In the genomic region with DNA sequence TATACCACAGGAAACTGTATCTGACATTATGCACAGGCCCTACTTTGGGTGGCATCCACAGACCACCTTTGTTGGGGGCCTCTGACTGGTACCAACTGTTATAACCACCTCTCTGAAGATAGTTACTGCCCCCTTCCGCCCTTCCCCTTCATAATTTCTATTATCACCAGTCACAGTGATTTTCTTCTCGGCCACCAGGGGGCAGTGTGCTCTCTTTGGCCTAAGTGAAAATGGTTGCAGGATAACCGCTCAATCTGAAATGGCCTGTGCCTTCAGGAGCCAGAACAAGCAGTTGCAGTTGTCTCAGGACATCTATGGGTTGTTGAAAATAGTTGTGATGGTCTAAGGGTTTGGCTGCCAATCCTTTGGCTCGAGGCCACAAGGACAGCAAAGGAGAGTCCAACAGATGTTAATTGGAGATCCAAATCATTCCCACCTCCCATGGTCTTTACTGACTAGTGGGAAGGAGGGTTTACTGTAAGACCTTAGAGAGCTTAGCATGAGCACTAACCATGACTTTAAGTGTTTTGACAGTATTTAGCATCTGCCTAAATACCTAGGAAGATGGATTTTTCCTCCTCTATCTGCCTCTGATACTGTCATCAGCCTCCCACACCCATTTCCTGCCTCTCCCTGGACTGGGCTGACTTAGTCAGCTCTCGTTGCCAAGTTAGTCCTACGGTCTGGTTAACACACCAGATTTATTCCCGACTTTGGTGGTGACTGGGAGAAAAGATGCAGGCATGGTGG, we compare ENCODE assay signal across 8 mouse cellular contexts. TPM values are rescaled to one million over a fixed set of nuclear protein-coding genes. Genes with fewer than 3 reads are reported as not detected.
DNase-seq lines count a peak whose midpoint lies in the region; ATAC-seq and TF ChIP-seq lines count a peak whose summit lies in the region.

No protein-coding gene starts in this region.

- no peak overlapping the region for H3K9ac ChIP-seq in intestine, embryonic 14.5 days (ENCODE audit: low read length)
- no peak overlapping the region for H3K9ac ChIP-seq in intestine, embryonic 15.5 days
- no peak overlapping the region for H3K9ac ChIP-seq in kidney, postnatal 0 days (ENCODE audit: low read depth, low read length)
- no peak overlapping the region for H3K9ac ChIP-seq in midbrain, postnatal 0 days (replicated peaks; ENCODE audit: low read length, poor library complexity, severe bottlenecking)

- no peak for ATAC-seq in intestine, embryonic 14.5 days (replicated peaks; ENCODE audit: low FRiP score, low TSS enrichment, low read depth)
- no peak for ATAC-seq in intestine, embryonic 15.5 days
- ATAC-seq in kidney, postnatal 0 days (replicated peaks; ENCODE audit: low FRiP score, low read depth), result no peak
- no peak for ATAC-seq in midbrain, postnatal 0 days (ENCODE audit: low FRiP score)

- no peaks in the 10 kb centered on the region for H3K9me3 ChIP-seq in intestine, embryonic 14.5 days (ENCODE audit: control insufficient read depth, low read length)
- no peaks in the 10 kb centered on the region for H3K9me3 ChIP-seq in intestine, embryonic 15.5 days
- no peaks in the 10 kb centered on the region for H3K9me3 ChIP-seq in kidney, postnatal 0 days (replicated peaks; ENCODE audit: low read length)
- no peaks in the 10 kb centered on the region for H3K9me3 ChIP-seq in midbrain, postnatal 0 days (ENCODE audit: low read length)

- 21% methylated on average over 7 of the region's 7 CpGs for WGBS in intestine, embryonic 14.5 days
- WGBS in intestine, embryonic 15.5 days, result 22% methylated on average over 7 of the region's 7 CpGs
- WGBS in kidney, postnatal 0 days, result 11% methylated on average over 7 of the region's 7 CpGs
- WGBS in midbrain, postnatal 0 days, result 28% methylated on average over 7 of the region's 7 CpGs

- H3K36me3 ChIP-seq in intestine, embryonic 14.5 days (ENCODE audit: control insufficient read depth, insufficient read depth, low read length), result no peaks in the 10 kb centered on the region
- H3K36me3 ChIP-seq in intestine, embryonic 15.5 days, result no peaks in the 10 kb centered on the region
- H3K36me3 ChIP-seq in kidney, postnatal 0 days (ENCODE audit: insufficient read depth, low read length), result no peaks in the 10 kb centered on the region
- H3K36me3 ChIP-seq in midbrain, postnatal 0 days (ENCODE audit: insufficient read depth, low read length), result no peaks in the 10 kb centered on the region

- no peaks in the 10 kb centered on the region for H3K27me3 ChIP-seq in intestine, embryonic 14.5 days (replicated peaks; ENCODE audit: control insufficient read depth, insufficient read depth, low read length)
- H3K27me3 ChIP-seq in intestine, embryonic 15.5 days (replicated peaks), result no peaks in the 10 kb centered on the region
- no peaks in the 10 kb centered on the region for H3K27me3 ChIP-seq in kidney, postnatal 0 days (ENCODE audit: insufficient read depth, low read length)
- H3K27me3 ChIP-seq in midbrain, postnatal 0 days (ENCODE audit: insufficient read depth, low read length), result no peaks in the 10 kb centered on the region

- H3K4me2 ChIP-seq in intestine, embryonic 14.5 days (ENCODE audit: low read length), result no peak overlapping the region
- no peak overlapping the region for H3K4me2 ChIP-seq in intestine, embryonic 15.5 days (replicated peaks)
- no peak overlapping the region for H3K4me2 ChIP-seq in kidney, postnatal 0 days (ENCODE audit: low read length)
- no peak overlapping the region for H3K4me2 ChIP-seq in midbrain, postnatal 0 days (ENCODE audit: low read depth, low read length, poor library complexity, severe bottlenecking)

- TF ChIP-seq CTCF in cortical plate, adult 2 months (IDR thresholded peaks at IDR 0.05; ENCODE audit: extremely low read depth, insufficient read depth, low read length), result peak; percentile 81
- peak; percentile 98 for TF ChIP-seq CTCF in kidney, postnatal 0 days (IDR thresholded peaks at IDR 0.05; ENCODE audit: low read depth)
- peak; percentile 98 for TF ChIP-seq CTCF in midbrain, postnatal 0 days (IDR thresholded peaks at IDR 0.05)

- DNase-seq in intestine, embryonic 14.5 days (ENCODE audit: low spot score), result peak; percentile 70
- peak; percentile 74 to 76 for DNase-seq in B cell, adult 2 months
- DNase-seq in NIH3T3 (ENCODE audit: low read depth), result peak; percentile 76
- peak; percentile 91 for DNase-seq in kidney, postnatal 0 days (ENCODE audit: low spot score)
- DNase-seq in midbrain, postnatal 0 days (ENCODE audit: low spot score), result peak; percentile 74
- DNase-seq in layer of hippocampus, adult 8-10 months (ENCODE audit: low spot score in 2 of 2), result no peak

- H3K4me1 ChIP-seq in intestine, embryonic 14.5 days (replicated peaks; ENCODE audit: control insufficient read depth, insufficient read depth, low read length), result peaks cover 6% of the 10 kb centered on the region
- peaks cover 4% of the 10 kb centered on the region; the same call in 1 of the 2 replicates for H3K4me1 ChIP-seq in intestine, embryonic 15.5 days (replicated peaks)
- no peaks in the 10 kb centered on the region for H3K4me1 ChIP-seq in cortical plate, adult 2 months (ENCODE audit: control insufficient read depth, insufficient read depth, low read length)
- H3K4me1 ChIP-seq in kidney, postnatal 0 days (replicated peaks; ENCODE audit: insufficient read depth, low read length), result no peaks in the 10 kb centered on the region
- no peaks in the 10 kb centered on the region; the same call in 1 of the 2 replicates for H3K4me1 ChIP-seq in midbrain, postnatal 0 days (ENCODE audit: insufficient read depth, low read length)

- no peak for TF ChIP-seq POLR2A in cortical plate, adult 2 months (IDR thresholded peaks at IDR 0.05; ENCODE audit: extremely low read depth, insufficient read depth, low read length)

- no peak overlapping the region for H3K27ac ChIP-seq in intestine, embryonic 14.5 days (ENCODE audit: low read depth)
- no peak overlapping the region for H3K27ac ChIP-seq in intestine, embryonic 15.5 days
- H3K27ac ChIP-seq in cortical plate, adult 2 months (ENCODE audit: insufficient read depth, low read length), result no peak overlapping the region
- no peak overlapping the region for H3K27ac ChIP-seq in kidney, postnatal 0 days
- H3K27ac ChIP-seq in midbrain, postnatal 0 days (ENCODE audit: low read depth, low read length), result no peak overlapping the region

- H3K4me3 ChIP-seq in intestine, embryonic 14.5 days (ENCODE audit: low read depth, low read length), result no peak overlapping the region
- H3K4me3 ChIP-seq in intestine, embryonic 15.5 days (replicated peaks), result no peak overlapping the region
- H3K4me3 ChIP-seq in cortical plate, adult 2 months (ENCODE audit: insufficient read depth, low read length), result no peak overlapping the region
- no peak overlapping the region for H3K4me3 ChIP-seq in kidney, postnatal 0 days (replicated peaks; ENCODE audit: low read depth, low read length)
- no peak overlapping the region for H3K4me3 ChIP-seq in midbrain, postnatal 0 days (ENCODE audit: low read depth, low read length)

RNA-seq across cellular contexts. Expression of gene Lrrc27, which starts 4.6 kb away (rescaled TPM):
- 4.7 and 4.9 TPM in 2 replicates for polyA plus RNA-seq in intestine, embryonic 14.5 days (2014; fragmentation: Nextera tagmentation; extraction: Ambion mirVana)
- polyA plus RNA-seq in intestine, embryonic 15.5 days (2015; fragmentation: Nextera tagmentation; extraction: Ambion mirVana), result 4.4 TPM in 2 replicates
- 11.0 and 12.9 TPM in 2 replicates for polyA plus RNA-seq in cortical plate, adult 2 months (2012; rRNA removed)
- 2.1 and 4.1 TPM in 2 replicates for polyA plus RNA-seq in kidney, postnatal 0 days (2015; fragmentation: Nextera tagmentation; extraction: Ambion mirVana)
- total RNA-seq in midbrain, postnatal 0 days (2014; rRNA removed), result 2.5 and 2.7 TPM in 2 replicates
- polyA plus RNA-seq in midbrain, postnatal 0 days (2015; fragmentation: Nextera tagmentation; extraction: Ambion mirVana), result 5.6 and 6.6 TPM in 2 replicates
- total RNA-seq in layer of hippocampus, adult 8-10 months (2022), result 1 to 10 TPM; 4.6 to 7.3 (median 6.5) TPM

RNA-seq across cellular contexts. Expression of gene Stk32c, which starts 4.9 kb away (rescaled TPM):
- polyA plus RNA-seq in intestine, embryonic 14.5 days (2014; fragmentation: Nextera tagmentation; extraction: Ambion mirVana), result 0.12 and 0.15 TPM in 2 replicates
- polyA plus RNA-seq in intestine, embryonic 15.5 days (2015; fragmentation: Nextera tagmentation; extraction: Ambion mirVana), result 0.10 and 0.29 TPM in 2 replicates
- 140 and 154 TPM in 2 replicates for polyA plus RNA-seq in cortical plate, adult 2 months (2012; rRNA removed)
- polyA plus RNA-seq in kidney, postnatal 0 days (2015; fragmentation: Nextera tagmentation; extraction: Ambion mirVana), result 0.19 and 0.25 TPM in 2 replicates
- 33.2 and 35.6 TPM in 2 replicates for total RNA-seq in midbrain, postnatal 0 days (2014; rRNA removed)
- polyA plus RNA-seq in midbrain, postnatal 0 days (2015; fragmentation: Nextera tagmentation; extraction: Ambion mirVana), result 2.4 TPM in 2 replicates
- 10 to 100 TPM; 81.3 to 94.0 (median 88.8) TPM for total RNA-seq in layer of hippocampus, adult 8-10 months (2022)

RNA-seq across cellular contexts. Expression of gene Pwwp2b, which starts 40.1 kb away (rescaled TPM):
- polyA plus RNA-seq in intestine, embryonic 14.5 days (2014; fragmentation: Nextera tagmentation; extraction: Ambion mirVana), result 15.9 and 17.3 TPM in 2 replicates
- 20.3 and 21.4 TPM in 2 replicates for polyA plus RNA-seq in intestine, embryonic 15.5 days (2015; fragmentation: Nextera tagmentation; extraction: Ambion mirVana)
- polyA plus RNA-seq in cortical plate, adult 2 months (2012; rRNA removed), result 10.5 and 10.9 TPM in 2 replicates
- 9.4 and 10.2 TPM in 2 replicates for polyA plus RNA-seq in kidney, postnatal 0 days (2015; fragmentation: Nextera tagmentation; extraction: Ambion mirVana)
- total RNA-seq in midbrain, postnatal 0 days (2014; rRNA removed), result 3.4 and 3.5 TPM in 2 replicates
- 4.5 and 4.7 TPM in 2 replicates for polyA plus RNA-seq in midbrain, postnatal 0 days (2015; fragmentation: Nextera tagmentation; extraction: Ambion mirVana)
- 10 to 100 TPM; 26.9 to 37.1 (median 32.1) TPM for total RNA-seq in layer of hippocampus, adult 8-10 months (2022)

Comparison
In these comparisons a context has a peak if more than half of its experiments do, and no peak if none do; other contexts are left out.
1. DNase-seq: peak in intestine, embryonic 14.5 days (single experiment), B cell, adult 2 months (2 of 2), NIH3T3 (single experiment), kidney, postnatal 0 days (single experiment) and midbrain, postnatal 0 days (single experiment); none in layer of hippocampus, adult 8-10 months (0 of 2).
2. RNA of gene Stk32c, which starts 4.9 kb away (polyA plus RNA-seq): 140 to 154 TPM in cortical plate, adult 2 months; 2.4 TPM in midbrain, postnatal 0 days, 0.19 to 0.25 TPM in kidney, postnatal 0 days, 0.12 to 0.15 TPM in intestine, embryonic 14.5 days and 0.10 to 0.29 TPM in intestine, embryonic 15.5 days; every median in the first group is over 10 times any median in the second.
3. Peak in every context shown above with its lines, with median percentiles within 50 percentile points of each other: CTCF ChIP-seq.